Mouse (Mus musculus): ENCODE results near the gene Ints14. TPM values are rescaled to one million over a fixed set of nuclear protein-coding genes. Genes with fewer than 3 reads are reported as not detected.

Gene Ints14
- total and polyA plus RNA-seq, 3 experiments, result 30.1 to 58.2 (median 52.9) TPM

- Histone ChIP-seq H3K36me3 (replicated peaks in 1 of 2; ENCODE audit: control insufficient read depth in 1 of 2, insufficient read depth in 1 of 2, low read length in 1 of 2) (peaks cover 2 to 18% of the 10 kb centered on the region in 2 experiments), H3K9ac (ENCODE audit: insufficient read depth, low read depth) (no peak overlapping the region), H3K27me3 (replicated peaks) (no peaks in the 10 kb centered on the region), H3K4me1 (ENCODE audit: control insufficient read depth in 1 of 2, insufficient read depth in 2 of 2) (peaks cover 6 to 43% of the 10 kb centered on the region in 2 experiments), H3K9me3 (replicated peaks; ENCODE audit: low read length) (no peaks in the 10 kb centered on the region), H3K79me2 (replicated peaks; ENCODE audit: control insufficient read depth, extremely low read depth, insufficient read depth, poor library complexity, severe bottlenecking) (peaks cover 16% of the 10 kb centered on the region), H3K4me2 (ENCODE audit: insufficient read depth, low read depth, poor library complexity, severe bottlenecking) (no peak overlapping the region), H3K27ac (ENCODE audit: insufficient read depth, low read depth) (no peak overlapping the region), H3K4me3 (replicated peaks in 1 of 3; ENCODE audit: low read depth in 2 of 3, low read length in 2 of 3, poor library complexity in 1 of 3) (no peak overlapping the region)
- no peak for DNase-seq (ENCODE audit: extremely low read depth)
- TF ChIP-seq MAFK (IDR thresholded peaks at IDR 0.05; ENCODE audit: insufficient replicate concordance, low read length) (no peak), NRF1 (IDR thresholded peaks at IDR 0.05; ENCODE audit: low read depth, low read length) (no peak), TCF12 (IDR thresholded peaks at IDR 0.05; ENCODE audit: low read depth, low read length) (no peak), USF2 (conservative IDR thresholded peaks at IDR 0.05; ENCODE audit: low read depth, low read length) (no peak), BHLHE40 (IDR thresholded peaks at IDR 0.05; ENCODE audit: low read depth, low read length) (no peak), USF1 (IDR thresholded peaks at IDR 0.05; ENCODE audit: low read depth, low read length) (no peak), JUND (conservative IDR thresholded peaks at IDR 0.05; ENCODE audit: low read depth, low read length) (no peak), JUN (IDR thresholded peaks at IDR 0.05; ENCODE audit: insufficient read depth, low read depth, low read length) (no peak), MYC (IDR thresholded peaks at IDR 0.05; ENCODE audit: low read depth, low read length) (no peak), ETS1 (conservative IDR thresholded peaks at IDR 0.05; ENCODE audit: low read depth, low read length) (no peak), TBP (conservative IDR thresholded peaks at IDR 0.05; ENCODE audit: low read depth, low read length) (no peak), ZNF384 (IDR thresholded peaks at IDR 0.05; ENCODE audit: low read depth, low read length) (no peak), SIN3A (IDR thresholded peaks at IDR 0.05; ENCODE audit: low read length) (no peak)
- in situ Hi-C loops (cut with MboI; ENCODE audit: low pct_ligation_motif_present, low pct_unique_long_range_greater_than_20kb, low sequenced_read_pairs), result no loop called here
- dilution Hi-C loops (cut with MboI; ENCODE audit: extremely low pct_ligation_motif_present, extremely low pct_unique_long_range_greater_than_20kb, low sequenced_read_pairs), result no loop called here
These were observed 56.5 kb downstream of the Ints14 start for GRCm38 (mm10) chr9:65016978-65017827.

- H3K4me1 ChIP-seq (ENCODE audit: control insufficient read depth in 1 of 2, insufficient read depth in 2 of 2), result peaks cover 10 to 47% of the 10 kb centered on the region in 2 experiments
- dilution Hi-C loops (cut with MboI; ENCODE audit: extremely low pct_ligation_motif_present, extremely low pct_unique_long_range_greater_than_20kb, low sequenced_read_pairs), result no loop called here
- H3K36me3 ChIP-seq (replicated peaks in 1 of 2; ENCODE audit: control insufficient read depth in 1 of 2, insufficient read depth in 1 of 2, low read length in 1 of 2), result peaks cover 2 to 18% of the 10 kb centered on the region in 2 experiments
- no peak overlapping the region for H3K4me2 ChIP-seq (ENCODE audit: insufficient read depth, low read depth, poor library complexity, severe bottlenecking)
- H3K27ac ChIP-seq (ENCODE audit: insufficient read depth, low read depth), result no peak overlapping the region
- no peaks in the 10 kb centered on the region for H3K9me3 ChIP-seq (replicated peaks; ENCODE audit: low read length)
- peaks cover 16% of the 10 kb centered on the region for H3K79me2 ChIP-seq (replicated peaks; ENCODE audit: control insufficient read depth, extremely low read depth, insufficient read depth, poor library complexity, severe bottlenecking)
- no peak for TF ChIP-seq ZMIZ1 (IDR thresholded peaks at IDR 0.05; ENCODE audit: low read depth, low read length)
- no peak for TF ChIP-seq SMC3 (IDR thresholded peaks at IDR 0.05; ENCODE audit: low read depth, low read length)
- no peak for TF ChIP-seq SIN3A (IDR thresholded peaks at IDR 0.05; ENCODE audit: low read length)
- TF ChIP-seq BHLHE40 (IDR thresholded peaks at IDR 0.05; ENCODE audit: low read depth, low read length), result no peak
- TF ChIP-seq MAZ (IDR thresholded peaks at IDR 0.05; ENCODE audit: low read depth, low read length), result no peak
- no peak for TF ChIP-seq USF2 (conservative IDR thresholded peaks at IDR 0.05; ENCODE audit: low read depth, low read length)
- no peak for TF ChIP-seq NRF1 (IDR thresholded peaks at IDR 0.05; ENCODE audit: low read depth, low read length)
- no peak for TF ChIP-seq UBTF (IDR thresholded peaks at IDR 0.05; ENCODE audit: low read depth, low read length)
- no peak for TF ChIP-seq POLR2AphosphoS2 (IDR thresholded peaks at IDR 0.05; ENCODE audit: low read depth, low read length)
- TF ChIP-seq KAT2A (IDR thresholded peaks at IDR 0.05; ENCODE audit: insufficient replicate concordance, low read length), result no peak
- no peak for TF ChIP-seq TCF12 (IDR thresholded peaks at IDR 0.05; ENCODE audit: low read depth, low read length)
- TF ChIP-seq E2F4 (IDR thresholded peaks at IDR 0.05; ENCODE audit: insufficient replicate concordance, low read depth, low read length), result no peak
- no peak for TF ChIP-seq ELF1 (IDR thresholded peaks at IDR 0.05; ENCODE audit: low read depth, low read length)
- TF ChIP-seq NELFE (IDR thresholded peaks at IDR 0.05; ENCODE audit: low read depth, low read length), result no peak
- no peak for DNase-seq (ENCODE audit: extremely low read depth)
- no peaks in the 10 kb centered on the region for H3K27me3 ChIP-seq (replicated peaks)
- in situ Hi-C loops (cut with MboI; ENCODE audit: low pct_ligation_motif_present, low pct_unique_long_range_greater_than_20kb, low sequenced_read_pairs), result no loop called here
- no peak overlapping the region for H3K9ac ChIP-seq (ENCODE audit: insufficient read depth, low read depth)
- no peak overlapping the region for H3K4me3 ChIP-seq (replicated peaks in 1 of 3; ENCODE audit: low read depth in 2 of 3, low read length in 2 of 3, poor library complexity in 1 of 3)
These were observed 57.2 kb downstream of the Ints14 start for GRCm38 (mm10) chr9:65017896-65018295.

All from CH12.LX (cell line).